Mouse (Mus musculus): ENCODE data around the gene Kpna6. TPM values are rescaled to one million over a fixed set of nuclear protein-coding genes. Genes with fewer than 3 reads are reported as not detected.

Gene Kpna6
- polyA plus RNA-seq, 1 experiment from 2014 or later, result 14.2 TPM

DNA sequence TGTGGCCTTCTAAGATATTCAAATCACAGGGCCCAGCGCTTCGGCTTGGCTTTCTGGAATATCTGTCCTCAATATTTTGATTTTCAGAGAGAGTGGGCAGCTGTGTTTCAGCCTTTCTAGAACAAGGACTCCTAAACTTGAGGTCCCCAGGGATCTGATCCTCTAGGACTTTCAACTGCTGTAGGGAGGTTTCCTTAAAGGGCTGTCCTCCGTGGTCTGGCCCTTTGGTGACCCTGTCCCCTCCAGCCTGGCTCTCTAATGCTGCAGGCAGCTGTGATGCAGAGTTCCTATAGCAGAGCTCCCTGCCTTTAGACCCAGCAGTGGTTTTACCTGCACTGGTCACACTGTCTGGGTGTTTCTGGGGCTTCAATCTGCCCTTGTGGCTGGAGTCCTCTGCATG, 55.9 kb downstream of the Kpna6 start:
- Histone ChIP-seq H3K4me3 (ENCODE audit: control insufficient read depth in 1 of 2, insufficient read depth in 1 of 2, low read depth in 1 of 2, low read length in 2 of 2) (no peak overlapping the region), H3K9me3 (ENCODE audit: control insufficient read depth, low read length) (no peaks in the 10 kb centered on the region), H3K27ac (replicated peaks in 1 of 2; ENCODE audit: control insufficient read depth in 1 of 2, insufficient read depth in 1 of 2, low read depth in 2 of 2, low read length in 2 of 2) (no peak overlapping the region), H3K4me1 (ENCODE audit: control insufficient read depth in 2 of 2, insufficient read depth in 2 of 2, low read length in 2 of 2) (peaks cover 8 to 16% of the 10 kb centered on the region in 2 experiments; a peak in 3 of 4 replicates), H3K9ac (ENCODE audit: low read length) (no peak overlapping the region), H3K36me3 (ENCODE audit: control insufficient read depth, insufficient read depth, low read length) (peaks cover 27% of the 10 kb centered on the region), H3K4me2 (ENCODE audit: low read length) (no peak overlapping the region), H3K27me3 (ENCODE audit: control insufficient read depth, insufficient read depth, low read length) (no peaks in the 10 kb centered on the region)
- 90% methylated on average over 3 of the region's 3 CpGs for WGBS
- ATAC-seq (ENCODE audit: insufficient number of reproducible peaks, insufficient read depth, low FRiP score, low read depth), result no peak

DNA sequence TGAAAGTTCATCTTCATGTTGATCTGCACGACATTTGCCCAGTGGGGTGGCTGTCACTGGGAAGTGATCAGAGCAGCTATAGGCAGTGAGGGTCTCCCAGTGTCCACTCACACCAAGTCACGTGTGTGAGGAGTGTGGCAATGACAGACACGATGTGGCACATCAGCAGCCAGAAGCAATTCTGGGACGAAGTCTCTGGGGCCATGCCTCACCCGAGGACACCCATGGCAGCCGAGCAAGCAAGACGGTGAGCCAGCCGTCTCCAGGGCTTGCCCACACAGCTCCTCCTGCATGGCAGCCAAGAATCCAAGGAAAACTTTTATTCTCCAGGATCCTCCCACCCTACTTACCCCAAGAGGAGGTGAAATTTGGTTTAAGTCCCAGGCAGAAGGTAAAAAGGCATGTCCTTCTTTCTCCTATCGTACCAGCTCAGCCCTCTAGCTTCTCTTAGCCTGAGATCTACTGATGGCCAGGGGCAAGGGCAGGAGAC, 56.7 kb downstream of the Kpna6 start:
- Histone ChIP-seq H3K4me1 (ENCODE audit: control insufficient read depth in 2 of 2, insufficient read depth in 2 of 2, low read length in 2 of 2) (peaks cover 8 to 16% of the 10 kb centered on the region in 2 experiments; a peak in 3 of 4 replicates), H3K36me3 (ENCODE audit: control insufficient read depth, insufficient read depth, low read length) (peaks cover 27% of the 10 kb centered on the region), H3K27me3 (ENCODE audit: control insufficient read depth, insufficient read depth, low read length) (no peaks in the 10 kb centered on the region), H3K4me2 (ENCODE audit: low read length) (no peak overlapping the region), H3K4me3 (ENCODE audit: control insufficient read depth in 1 of 2, insufficient read depth in 1 of 2, low read depth in 1 of 2, low read length in 2 of 2) (no peak overlapping the region), H3K27ac (replicated peaks in 1 of 2; ENCODE audit: control insufficient read depth in 1 of 2, insufficient read depth in 1 of 2, low read depth in 2 of 2, low read length in 2 of 2) (no peak overlapping the region), H3K9me3 (ENCODE audit: control insufficient read depth, low read length) (no peaks in the 10 kb centered on the region), H3K9ac (ENCODE audit: low read length) (no peak overlapping the region)
- 86% methylated on average over 9 of the region's 9 CpGs for whole genome bisulfite sequencing
- no peak for ATAC-seq (ENCODE audit: insufficient number of reproducible peaks, insufficient read depth, low FRiP score, low read depth)

DNA sequence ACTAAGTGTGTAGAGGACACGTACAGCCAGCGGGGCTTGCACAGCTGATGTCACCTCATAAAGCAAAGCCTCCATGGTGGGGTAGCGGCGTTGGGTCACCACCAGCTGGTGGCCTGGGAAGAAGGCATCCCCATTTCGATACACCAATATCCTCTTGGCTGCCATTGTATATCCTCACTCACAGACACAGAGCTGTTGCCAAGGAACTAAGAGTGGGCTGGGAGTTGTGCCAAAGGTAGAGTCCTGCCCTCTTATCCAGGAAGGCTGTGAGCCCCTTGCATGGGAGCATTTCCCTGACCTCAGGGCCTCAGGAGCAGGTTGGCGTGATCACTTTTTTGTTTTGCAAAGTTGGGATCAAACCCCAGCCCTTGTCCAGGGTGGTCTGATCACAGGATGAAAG, 58.5 kb downstream of the Kpna6 start, which contains the start of gene Dcdc2b:
Gene Dcdc2b, minus strand, starts transcription at position 165 of the 400 bp plus-strand sequence.
- WGBS, result 71% methylated on average over 6 of the region's 6 CpGs

DNA sequence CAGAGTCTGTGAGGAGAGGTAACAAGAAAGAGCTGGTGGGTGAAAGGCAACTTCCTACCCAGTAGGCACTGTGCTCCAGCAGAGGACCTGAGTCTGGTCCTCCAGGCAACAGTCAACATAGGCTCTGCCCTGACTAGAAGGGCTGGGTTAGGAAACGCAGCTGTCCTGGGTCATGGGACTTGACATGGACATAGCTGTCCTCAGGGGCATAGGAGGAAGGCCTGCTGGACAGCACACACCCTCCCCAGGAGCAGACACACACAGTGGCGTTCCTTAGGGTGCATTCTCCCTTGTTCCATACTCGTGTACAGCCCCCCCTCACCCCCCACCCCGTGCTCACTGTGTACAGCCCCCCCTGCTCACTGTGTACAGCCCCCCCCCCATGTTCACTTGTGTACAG, 62.1 kb downstream of the Kpna6 start:
- WGBS, result 69% methylated on average over 4 of the region's 4 CpGs
- Histone ChIP-seq H3K27ac (replicated peaks in 1 of 2; ENCODE audit: control insufficient read depth in 1 of 2, insufficient read depth in 1 of 2, low read depth in 2 of 2, low read length in 2 of 2) (no peak overlapping the region), H3K9me3 (ENCODE audit: control insufficient read depth, low read length) (no peaks in the 10 kb centered on the region), H3K4me1 (ENCODE audit: control insufficient read depth in 2 of 2, insufficient read depth in 2 of 2, low read length in 2 of 2) (peaks cover 7 to 13% of the 10 kb centered on the region in 2 experiments; a peak in 3 of 4 replicates), H3K4me3 (ENCODE audit: control insufficient read depth in 1 of 2, insufficient read depth in 1 of 2, low read depth in 1 of 2, low read length in 2 of 2) (no peak overlapping the region), H3K36me3 (ENCODE audit: control insufficient read depth, insufficient read depth, low read length) (peaks cover 32% of the 10 kb centered on the region), H3K9ac (ENCODE audit: low read length) (no peak overlapping the region), H3K4me2 (ENCODE audit: low read length) (no peak overlapping the region), H3K27me3 (ENCODE audit: control insufficient read depth, insufficient read depth, low read length) (no peaks in the 10 kb centered on the region)
- ATAC-seq (ENCODE audit: insufficient number of reproducible peaks, insufficient read depth, low FRiP score, low read depth), result 0 out of 2 replicates have a peak, but pooled peaks have one; percentile 8

More for the DNA sequence above, 58.5 kb downstream of the Kpna6 start, which contains the start of gene Dcdc2b:
- Histone ChIP-seq H3K4me3 (ENCODE audit: control insufficient read depth in 1 of 2, insufficient read depth in 1 of 2, low read depth in 1 of 2, low read length in 2 of 2) (no peak within 1 kb of the TSS), H3K27ac (replicated peaks in 1 of 2; ENCODE audit: control insufficient read depth in 1 of 2, insufficient read depth in 1 of 2, low read depth in 2 of 2, low read length in 2 of 2) (0 out of 4 replicates have a peak within 1 kb of the TSS, but pooled peaks have one; percentile 14 to 39), H3K9ac (ENCODE audit: low read length) (no peak within 1 kb of the TSS), H3K36me3 (ENCODE audit: control insufficient read depth, insufficient read depth, low read length) (peaks cover 23% of the 10 kb centered on the region), H3K9me3 (ENCODE audit: control insufficient read depth, low read length) (no peaks in the 10 kb centered on the region), H3K27me3 (ENCODE audit: control insufficient read depth, insufficient read depth, low read length) (no peaks in the 10 kb centered on the region), H3K4me1 (ENCODE audit: control insufficient read depth in 2 of 2, insufficient read depth in 2 of 2, low read length in 2 of 2) (peaks cover 8 to 16% of the 10 kb centered on the region in 2 experiments; a peak in 3 of 4 replicates), H3K4me2 (ENCODE audit: low read length) (no peak within 1 kb of the TSS)
- ATAC-seq (ENCODE audit: insufficient number of reproducible peaks, insufficient read depth, low FRiP score, low read depth), result no peak

DNA sequence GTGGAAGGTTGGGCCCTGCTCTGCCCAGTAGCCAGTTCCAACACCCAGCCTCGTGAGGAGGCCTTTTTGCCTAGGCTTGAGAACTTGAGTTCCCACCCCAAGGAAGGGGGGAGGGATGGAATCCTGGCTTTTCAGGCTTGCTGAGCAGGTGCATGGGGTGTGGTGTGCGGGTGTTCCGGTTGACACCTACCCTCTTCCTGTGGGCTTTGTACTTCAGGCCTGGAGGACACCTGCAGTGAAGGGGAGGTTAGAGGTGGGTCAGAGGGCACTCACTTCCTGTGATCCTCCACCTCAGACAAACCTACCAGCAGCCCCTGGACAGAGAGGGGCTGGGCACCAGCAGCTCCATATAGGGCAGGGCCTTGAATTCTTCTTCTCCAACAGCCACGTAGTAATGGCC, 62.5 kb downstream of the Kpna6 start:
- peaks cover 7 to 13% of the 10 kb centered on the region in 2 experiments; a peak in 3 of 4 replicates for H3K4me1 ChIP-seq (ENCODE audit: control insufficient read depth in 2 of 2, insufficient read depth in 2 of 2, low read length in 2 of 2)
- H3K4me2 ChIP-seq (ENCODE audit: low read length), result no peak overlapping the region
- no peak overlapping the region for H3K27ac ChIP-seq (replicated peaks in 1 of 2; ENCODE audit: control insufficient read depth in 1 of 2, insufficient read depth in 1 of 2, low read depth in 2 of 2, low read length in 2 of 2)
- no peak overlapping the region for H3K9ac ChIP-seq (ENCODE audit: low read length)
- no peaks in the 10 kb centered on the region for H3K27me3 ChIP-seq (ENCODE audit: control insufficient read depth, insufficient read depth, low read length)
- H3K4me3 ChIP-seq (ENCODE audit: control insufficient read depth in 1 of 2, insufficient read depth in 1 of 2, low read depth in 1 of 2, low read length in 2 of 2), result no peak overlapping the region
- 74% methylated on average over 4 of the region's 4 CpGs for WGBS
- H3K9me3 ChIP-seq (ENCODE audit: control insufficient read depth, low read length), result no peaks in the 10 kb centered on the region
- H3K36me3 ChIP-seq (ENCODE audit: control insufficient read depth, insufficient read depth, low read length), result peaks cover 35% of the 10 kb centered on the region
- ATAC-seq (ENCODE audit: insufficient number of reproducible peaks, insufficient read depth, low FRiP score, low read depth), result no peak

DNA sequence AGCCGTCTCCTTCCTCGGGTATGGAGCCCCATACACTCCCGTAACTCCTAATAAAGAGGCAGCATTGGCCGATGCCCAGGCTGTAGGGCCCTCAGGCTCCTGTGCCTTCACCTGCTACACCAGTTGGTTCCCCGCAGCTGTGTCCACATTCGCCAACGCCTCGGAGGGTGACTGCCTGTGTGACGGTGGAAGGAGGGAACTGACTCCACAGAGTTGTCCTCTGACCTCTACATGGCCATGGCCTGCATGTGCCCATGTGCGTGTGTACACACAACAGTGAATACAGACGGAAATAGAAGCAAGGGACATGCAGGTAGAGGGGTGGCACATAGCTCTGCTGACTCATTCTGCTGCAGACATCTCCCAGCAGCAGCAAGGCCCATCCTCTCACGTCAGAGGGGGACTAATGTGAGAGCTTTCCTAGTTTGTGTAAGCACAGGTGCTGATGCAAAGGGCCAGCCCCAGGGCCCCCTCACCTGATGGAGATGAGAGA, 63.4 kb downstream of the Kpna6 start:
- H3K27ac ChIP-seq (replicated peaks in 1 of 2; ENCODE audit: control insufficient read depth in 1 of 2, insufficient read depth in 1 of 2, low read depth in 2 of 2, low read length in 2 of 2), result no peak overlapping the region
- no peak for ATAC-seq (ENCODE audit: insufficient number of reproducible peaks, insufficient read depth, low FRiP score, low read depth)
- no peaks in the 10 kb centered on the region for H3K9me3 ChIP-seq (ENCODE audit: control insufficient read depth, low read length)
- WGBS, result 78% methylated on average over 12 of the region's 12 CpGs
- H3K27me3 ChIP-seq (ENCODE audit: control insufficient read depth, insufficient read depth, low read length), result no peaks in the 10 kb centered on the region
- peaks cover 43% of the 10 kb centered on the region for H3K36me3 ChIP-seq (ENCODE audit: control insufficient read depth, insufficient read depth, low read length)
- H3K4me2 ChIP-seq (ENCODE audit: low read length), result no peak overlapping the region
- H3K4me3 ChIP-seq (ENCODE audit: control insufficient read depth in 1 of 2, insufficient read depth in 1 of 2, low read depth in 1 of 2, low read length in 2 of 2), result no peak overlapping the region
- H3K4me1 ChIP-seq (ENCODE audit: control insufficient read depth in 2 of 2, insufficient read depth in 2 of 2, low read length in 2 of 2), result peaks cover 5 to 8% of the 10 kb centered on the region in 2 experiments; a peak in 3 of 4 replicates
- no peak overlapping the region for H3K9ac ChIP-seq (ENCODE audit: low read length)

DNA sequence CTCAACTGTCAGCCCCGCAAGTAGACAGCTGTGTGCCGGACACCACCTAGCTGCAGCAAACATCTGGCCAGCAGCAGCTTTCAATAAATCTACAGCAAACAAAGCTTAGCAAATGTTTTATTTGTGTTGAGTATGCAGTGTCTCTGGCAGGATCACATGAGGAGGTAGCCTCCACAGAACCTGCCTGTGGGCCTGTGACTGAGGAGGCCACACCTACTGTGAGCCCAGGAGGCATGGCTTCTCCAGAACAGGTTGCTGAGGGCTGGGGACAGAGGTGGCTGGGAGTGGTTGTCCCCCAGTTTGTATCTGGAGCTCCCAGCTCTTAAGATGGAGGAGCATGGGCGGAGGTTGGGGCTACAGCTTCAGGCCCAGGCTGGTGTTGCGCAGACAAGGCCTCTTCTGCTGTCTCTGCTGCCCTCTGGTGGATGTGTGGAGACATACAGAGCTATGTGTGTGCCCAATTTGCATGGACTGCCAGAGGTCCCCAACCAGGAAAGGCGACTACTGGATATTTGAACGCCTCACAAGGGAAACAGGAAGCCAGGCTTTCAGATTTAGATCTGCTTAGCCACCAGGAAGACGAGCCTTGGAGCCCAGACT, 64.0 kb downstream of the Kpna6 start:
- H3K36me3 ChIP-seq (ENCODE audit: control insufficient read depth, insufficient read depth, low read length), result peaks cover 50% of the 10 kb centered on the region
- H3K4me1 ChIP-seq (ENCODE audit: control insufficient read depth in 2 of 2, insufficient read depth in 2 of 2, low read length in 2 of 2), result peaks cover 2% of the 10 kb centered on the region in 2 experiments; a peak in 1 of 4 replicates
- H3K4me2 ChIP-seq (ENCODE audit: low read length), result no peak overlapping the region
- no peaks in the 10 kb centered on the region for H3K9me3 ChIP-seq (ENCODE audit: control insufficient read depth, low read length)
- no peak overlapping the region for H3K27ac ChIP-seq (replicated peaks in 1 of 2; ENCODE audit: control insufficient read depth in 1 of 2, insufficient read depth in 1 of 2, low read depth in 2 of 2, low read length in 2 of 2)
- H3K4me3 ChIP-seq (ENCODE audit: control insufficient read depth in 1 of 2, insufficient read depth in 1 of 2, low read depth in 1 of 2, low read length in 2 of 2), result no peak overlapping the region
- no peaks in the 10 kb centered on the region for H3K27me3 ChIP-seq (ENCODE audit: control insufficient read depth, insufficient read depth, low read length)
- WGBS, result 35% methylated on average over 7 of the region's 7 CpGs
- H3K9ac ChIP-seq (ENCODE audit: low read length), result no peak overlapping the region
- peak; percentile 31; the same call in 1 of the 2 replicates for ATAC-seq (ENCODE audit: insufficient number of reproducible peaks, insufficient read depth, low FRiP score, low read depth)

Measured in heart, embryonic 14.5 days (tissue).